Mouse (Mus musculus) heart, adult 2 months (tissue): ENCODE data around the gene Tk1. TPM values are rescaled to one million over a fixed set of nuclear protein-coding genes. Genes with fewer than 3 reads are reported as not detected.
"Not testable (repeated sequence)": the region's sequence is repeated elsewhere in the genome, so short reads cannot be mapped to it uniquely, and the experiment has no call there.

Experiments
- DNase-seq, 2 experiments: peaks; one replicate each; pipeline ENCODE4 v3.0.0; 2021
- H3K27ac ChIP-seq: fragments of 200-600 bp; 2 replicates; pipeline ENCODE4 v1.8.1; 2022
- H3K27me3 ChIP-seq: fragments of 200-500 bp; 2 replicates; pipeline ENCODE4 v1.6.1; 2012; ENCODE audit warnings: mild to moderate bottlenecking, low read length, inconsistent platforms, mixed read lengths; ENCODE audit not compliant: control insufficient read depth, insufficient read depth
- H3K36me3 ChIP-seq: fragments of 200-500 bp; 2 replicates; pipeline ENCODE4 v1.6.1; 2012; ENCODE audit warnings: low read length, inconsistent platforms; ENCODE audit not compliant: control insufficient read depth, insufficient read depth
- H3K4me1 ChIP-seq: fragments of 200-500 bp; 2 replicates; pipeline ENCODE4 v1.6.1; 2011; ENCODE audit warnings: low read length; ENCODE audit not compliant: control insufficient read depth, insufficient read depth
- H3K4me3 ChIP-seq: fragments of 200-600 bp; 2 replicates; pipeline ENCODE4 v1.8.1; 2022
- H3K79me2 ChIP-seq: fragments of 200-500 bp; replicated peaks from 2 replicates; pipeline ENCODE4 v1.6.1; 2012; ENCODE audit warnings: mild to moderate bottlenecking, inconsistent platforms, low read length, moderate library complexity, mixed read lengths; ENCODE audit not compliant: control insufficient read depth, insufficient read depth
- H3K9ac ChIP-seq: fragments of 200-500 bp; 2 replicates; pipeline ENCODE4 v1.6.1; 2012; ENCODE audit warnings: low read depth, mild to moderate bottlenecking, control low read depth, inconsistent platforms, low read length, mixed read lengths
- CTCF ChIP-seq: fragments of 200-600 bp; IDR thresholded peaks from 2 replicates; pipeline ENCODE4 v1.8.1; 2022; ENCODE audit warnings: antibody characterized with exemption, mild to moderate bottlenecking, moderate library complexity
- EP300 ChIP-seq: fragments of 200-500 bp; IDR thresholded peaks from 2 replicates; pipeline ENCODE4 v1.6.1; 2011; ENCODE audit warnings: low read depth, low read length, control low read depth; ENCODE audit not compliant: insufficient read depth
- POLR2A ChIP-seq: fragments of 200-500 bp; IDR thresholded peaks from 2 replicates; pipeline ENCODE4 v1.6.1; 2011; ENCODE audit warnings: mild to moderate bottlenecking, low read depth, low read length, control low read depth; ENCODE audit not compliant: insufficient read depth
- WGBS: fragments of 180-500 bp; shearing (Covaris S2); methylation state at CpG from one replicate; pipeline ENCODE4 v1.1.7; 2018; 5-methylcytosine and 5-hydroxymethylcytosine counted together
- intact Hi-C: fragments of 180-260 bp; cut with DNase I; formaldehyde crosslinking; loops from one replicate; pipeline ENCODE4 v1.15.1; 2025
- polyA plus RNA-seq: library from polyadenylated mRNA; depleted of rRNA; stranded (reverse); fragments of >200 nt; gene quantifications from 2 replicates; pipeline ENCODE4 v1.2.3, GENCODE M21; 2012
- total RNA-seq, 2 experiments: library from RNA; stranded (reverse); gene quantifications; 2 replicates each; pipeline ENCODE4 v1.2.3; 2021

The Tk1 gene
- total and polyA plus RNA-seq, 3 experiments, result 1.9 to 3.0 (median 2.0) TPM

GRCm38 (mm10) chr11:117823411-117823810 lies 2.5 kb downstream of the Tk1 start:
- H3K4me3 ChIP-seq, result no peak overlapping the region
- H3K79me2 ChIP-seq, result no peaks in the 10 kb centered on the region
- peaks cover 2% of the 10 kb centered on the region; the same call in 1 of the 2 replicates for H3K36me3 ChIP-seq
- TF ChIP-seq EP300 (no peak), POLR2A (no peak)
- H3K27ac ChIP-seq, result peak overlapping the region; percentile 67
- peak in 1 of 2 experiments; percentile 19 for DNase-seq
- no peak overlapping the region for H3K9ac ChIP-seq
- no peaks in the 10 kb centered on the region for H3K27me3 ChIP-seq
- intact Hi-C loops, result loop anchor here (1.0 to 10.0 kb wide), 2 partner anchors 13 to 589 kb away; no protein-coding TSS in a partner anchor
- peaks cover 29% of the 10 kb centered on the region for H3K4me1 ChIP-seq
- 75% methylated on average over 6 of the region's 6 CpGs for WGBS

GRCm38 (mm10) chr11:117822728-117823241 lies 3.1 kb downstream of the Tk1 start:
- DNase-seq, result peak; percentile 51 to 52
- Histone ChIP-seq H3K4me3 (no peak overlapping the region), H3K79me2 (no peaks in the 10 kb centered on the region), H3K4me1 (peaks cover 23% of the 10 kb centered on the region), H3K9ac (no peak overlapping the region), H3K27ac (peak overlapping the region; percentile 67), H3K36me3 (peaks cover 2% of the 10 kb centered on the region; the same call in 1 of the 2 replicates), H3K27me3 (no peaks in the 10 kb centered on the region)
- TF ChIP-seq POLR2A, result no peak
- no peak for TF ChIP-seq EP300
- TF ChIP-seq CTCF, result no peak
- intact Hi-C loops, result loop anchor here (1.0 to 10.0 kb wide), 2 partner anchors 12 to 588 kb away; no protein-coding TSS in a partner anchor
- WGBS, result 14% methylated on average over 7 of the region's 7 CpGs

GRCm38 (mm10) chr11:117821868-117822267 lies 4.0 kb downstream of the Tk1 start:
- TF ChIP-seq POLR2A (no peak), EP300 (no peak), CTCF (no peak)
- peak in 1 of 2 experiments; percentile 19 for DNase-seq
- H3K4me1 ChIP-seq, result peaks cover 21% of the 10 kb centered on the region
- 73% methylated on average over 9 of the region's 9 CpGs for whole genome bisulfite sequencing
- no peaks in the 10 kb centered on the region for H3K79me2 ChIP-seq
- H3K36me3 ChIP-seq, result peaks cover 2% of the 10 kb centered on the region; the same call in 1 of the 2 replicates
- no peak overlapping the region for H3K4me3 ChIP-seq
- intact Hi-C loops, result loop anchor here (10.0 kb wide), 1 partner anchor 587 kb away; no protein-coding TSS in a partner anchor
- no peaks in the 10 kb centered on the region for H3K27me3 ChIP-seq
- H3K27ac ChIP-seq, result peak overlapping the region; percentile 67
- H3K9ac ChIP-seq, result no peak overlapping the region

- H3K36me3 ChIP-seq, result peaks cover 2% of the 10 kb centered on the region; the same call in 1 of the 2 replicates
- no peak for TF ChIP-seq POLR2A
- no peak for TF ChIP-seq EP300
- no peak for TF ChIP-seq CTCF
- H3K27ac ChIP-seq, result peak overlapping the region; percentile 81; the same call in 1 of the 2 replicates
- H3K9ac ChIP-seq, result no peak overlapping the region
- intact Hi-C loops, result loop anchor here (10.0 kb wide), 1 partner anchor 585 kb away; no protein-coding TSS in a partner anchor
- 74% methylated on average over 7 of the region's 7 CpGs for WGBS
- no peaks in the 10 kb centered on the region for H3K79me2 ChIP-seq
- H3K4me3 ChIP-seq, result no peak overlapping the region
- DNase-seq, result no peak
- H3K4me1 ChIP-seq, result peaks cover 21% of the 10 kb centered on the region
- H3K27me3 ChIP-seq, result no peaks in the 10 kb centered on the region
Observed at GRCm38 (mm10) chr11:117820173-117820572, 5.7 kb downstream of the Tk1 start.

GRCm38 (mm10) chr11:117819095-117819494 lies 6.8 kb downstream of the Tk1 start:
- H3K27ac ChIP-seq, result peak overlapping the region; percentile 85
- peaks cover 2% of the 10 kb centered on the region; the same call in 1 of the 2 replicates for H3K36me3 ChIP-seq
- intact Hi-C loops, result no loop called here
- H3K79me2 ChIP-seq, result no peaks in the 10 kb centered on the region
- TF ChIP-seq EP300, result peak; percentile 94
- TF ChIP-seq CTCF, result no peak
- TF ChIP-seq POLR2A, result peak; percentile 89
- no peak overlapping the region for H3K4me3 ChIP-seq
- H3K9ac ChIP-seq, result 0 out of 2 replicates have a peak overlapping the region, but pooled peaks have one; percentile 15
- DNase-seq, result peak; percentile 55 to 80
- 46% methylated on average over 8 of the region's 8 CpGs for whole genome bisulfite sequencing
- H3K27me3 ChIP-seq, result no peaks in the 10 kb centered on the region
- peaks cover 14% of the 10 kb centered on the region for H3K4me1 ChIP-seq

GRCm38 (mm10) chr11:117816389-117816996 lies 9.4 kb downstream of the Tk1 start:
- Histone ChIP-seq H3K79me2 (peaks cover 1% of the 10 kb centered on the region), H3K9ac (no peak overlapping the region), H3K4me1 (peaks cover 6% of the 10 kb centered on the region), H3K36me3 (no peaks in the 10 kb centered on the region), H3K4me3 (no peak overlapping the region), H3K27me3 (no peaks in the 10 kb centered on the region), H3K27ac (no peak overlapping the region)
- intact Hi-C loops, result no loop called here
- no peak for DNase-seq
- no peak for TF ChIP-seq CTCF
- no peak for TF ChIP-seq POLR2A
- no peak for TF ChIP-seq EP300
- WGBS, result 74% methylated on average over 13 of the region's 13 CpGs

- H3K4me1 ChIP-seq, DNase-seq, H3K4me3 ChIP-seq, H3K27me3 ChIP-seq, intact Hi-C loops, H3K79me2 ChIP-seq, H3K36me3 ChIP-seq, H3K9ac ChIP-seq: not testable (repeated sequence)
- 55% methylated on average over 9 of the region's 9 CpGs for WGBS
- 0 out of 2 replicates have a peak overlapping the region, but pooled peaks have one; percentile 28 for H3K27ac ChIP-seq
Observed at GRCm38 (mm10) chr11:117815850-117816249, 10.0 kb downstream of the Tk1 start.
